Mouse (Mus musculus) kidney, adult 2 months (tissue): ENCODE measurements around the gene Gng2.

Experiments used
- CTCF ChIP-seq: fragments of 200-500 bp; conservative IDR thresholded peaks from 2 replicates; pipeline ENCODE4 v1.5.1; 2011; ENCODE audit warnings: low read depth, mild to moderate bottlenecking, control low read depth, low read length, moderate library complexity, mixed read lengths; ENCODE audit not compliant: insufficient read depth, insufficient read length
- POLR2A ChIP-seq: fragments of 200-500 bp; IDR thresholded peaks from one replicate; pipeline ENCODE4 v1.6.1; 2011; ENCODE audit warnings: low read depth, low read length, control low read depth

DNA sequence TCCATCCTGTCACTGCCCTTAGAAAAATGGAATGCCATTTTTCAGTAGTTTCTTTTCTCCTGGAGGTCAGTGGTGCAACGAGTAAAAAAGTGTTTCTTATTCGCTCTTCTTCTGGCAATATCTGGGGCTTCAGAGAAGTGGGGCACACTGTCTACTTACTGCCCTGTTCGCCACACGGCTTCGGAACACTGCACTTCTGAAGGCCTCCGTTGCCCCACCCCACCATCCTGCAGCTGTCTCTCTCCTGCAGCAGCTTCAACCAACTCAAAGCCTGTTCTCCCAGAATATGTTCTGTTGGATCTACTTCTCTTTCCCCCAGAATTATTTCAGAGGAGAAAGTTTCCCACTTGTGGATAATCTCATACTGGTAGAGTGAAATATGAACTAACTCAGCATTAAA, 52.3 kb downstream of the Gng2 start:
- no peak for TF ChIP-seq CTCF
- no peak for TF ChIP-seq POLR2A
